Mouse (Mus musculus) forebrain, embryonic 10.5 days (tissue): Measurements from ENCODE around the gene Tssc4. TPM values are rescaled to one million over a fixed set of nuclear protein-coding genes. Genes with fewer than 3 reads are reported as not detected.
A peak's percentile ranks its signal among the peaks of the same experiment; 100 is the strongest.

Source experiments
- DNase-seq: peaks from one replicate; pipeline ENCODE4 v3.0.0-alpha.2; 2017; ENCODE audit warnings: low spot score; ENCODE audit errors: extremely low spot score
- H3K27ac ChIP-seq: fragments of 300-500 bp; sonication (generic); 2 replicates; pipeline ENCODE4 v1.5.1; 2016; ENCODE audit warnings: mild to moderate bottlenecking
- H3K27me3 ChIP-seq: fragments of 300-500 bp; sonication (generic); 2 replicates; pipeline ENCODE4 v1.6.1; 2016; ENCODE audit warnings: mild to moderate bottlenecking; ENCODE audit not compliant: poor library complexity, severe bottlenecking
- H3K36me3 ChIP-seq: fragments of 300-500 bp; sonication (generic); replicated peaks from 2 replicates; pipeline ENCODE4 v1.6.1; 2016; ENCODE audit warnings: mild to moderate bottlenecking, moderate library complexity
- H3K4me1 ChIP-seq: fragments of 300-500 bp; sonication (generic); 2 replicates; pipeline ENCODE4 v1.6.1; 2016
- H3K4me3 ChIP-seq: fragments of 300-500 bp; sonication (generic); 2 replicates; pipeline ENCODE4 v1.5.1; 2016; ENCODE audit warnings: mild to moderate bottlenecking, moderate library complexity
- H3K9me3 ChIP-seq: fragments of 300-500 bp; sonication (generic); 2 replicates; pipeline ENCODE4 v1.6.1; 2016; ENCODE audit warnings: mild to moderate bottlenecking, moderate library complexity
- WGBS: fragments of 180-500 bp; shearing (Covaris S2); methylation state at CpG from one replicate; pipeline ENCODE4 v1.1.7; 2016; 5-methylcytosine and 5-hydroxymethylcytosine counted together
- polyA plus RNA-seq: library from polyadenylated mRNA; unstranded; fragments of >200 nt; fragmentation: Nextera tagmentation; extraction: Ambion mirVana; gene quantifications from 2 replicates; pipeline ENCODE4 v1.2.1, GENCODE M21; 2016

Gene Tssc4
- 131 and 132 TPM in 2 replicates for polyA plus RNA-seq

DNA sequence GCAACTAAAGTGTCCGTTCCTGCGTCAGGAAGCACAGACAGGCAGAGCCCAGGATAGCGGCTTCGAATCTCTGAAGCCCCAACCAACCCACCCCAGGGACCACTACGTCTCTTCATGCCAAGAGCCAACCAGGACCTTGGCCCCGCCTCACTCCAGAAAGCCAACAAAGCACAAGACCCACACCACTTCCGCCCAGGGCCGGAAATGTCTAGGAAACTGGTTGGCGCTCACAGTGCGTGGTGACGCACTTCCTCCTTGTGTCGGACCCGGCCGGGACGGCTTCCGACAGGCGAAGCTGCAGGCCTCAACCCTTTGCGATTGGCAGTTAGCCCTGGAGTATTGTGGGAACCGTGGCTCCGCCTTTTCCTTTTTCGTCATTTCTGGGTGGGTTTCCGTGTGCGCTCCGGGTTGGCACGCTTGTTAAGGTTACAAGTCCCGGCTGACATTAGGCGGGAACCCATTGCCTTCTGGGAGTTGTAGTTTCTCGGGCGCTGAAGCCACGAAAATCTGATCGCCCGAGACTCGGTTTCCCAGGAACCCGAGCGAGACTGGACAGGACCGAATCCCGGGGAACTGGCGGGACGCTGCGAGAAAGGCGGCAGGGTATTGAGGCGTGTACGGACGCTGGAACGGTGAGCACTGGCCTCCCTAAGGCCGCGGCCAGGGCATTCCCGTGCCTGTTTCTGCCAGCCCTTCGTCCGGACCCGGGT lies at the start of gene Tssc4:
TSS of gene Tssc4 (plus strand) at position 368 of the 710 bp plus-strand sequence.
- H3K4me3 ChIP-seq, result peak within 1 kb of the TSS; percentile 72
- H3K9me3 ChIP-seq, result no peaks in the 10 kb centered on the region
- under 1% methylated on average over 51 of the region's 51 CpGs for WGBS
- DNase-seq, result peak; percentile 99
- H3K4me1 ChIP-seq, result peaks cover 32% of the 10 kb centered on the region
- peaks cover 61% of the 10 kb centered on the region for H3K36me3 ChIP-seq
- no peaks in the 10 kb centered on the region for H3K27me3 ChIP-seq
- H3K27ac ChIP-seq, result peak within 1 kb of the TSS; percentile 91

DNA sequence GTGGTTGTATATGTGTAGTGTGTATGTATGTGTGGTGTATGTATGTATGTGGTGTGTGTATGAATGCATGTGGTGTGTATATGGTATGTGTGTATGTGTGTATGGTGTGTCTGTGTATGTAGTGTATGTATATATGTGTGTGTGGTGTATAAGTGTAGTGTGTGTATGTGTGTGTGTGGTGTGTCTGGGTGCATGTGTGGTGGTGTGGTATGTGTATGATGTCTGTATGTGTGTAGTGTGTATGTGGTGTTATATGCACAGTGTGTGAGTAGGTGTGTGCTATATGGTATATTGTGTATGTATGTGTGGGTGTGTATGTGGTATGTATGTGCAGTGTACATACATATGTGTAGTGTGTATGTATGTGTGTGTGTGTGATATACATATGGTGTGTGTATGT lies 49.0 kb upstream of the Tssc4 start:
- Histone ChIP-seq H3K4me1 (peaks cover 10% of the 10 kb centered on the region), H3K27ac (no peak overlapping the region), H3K9me3 (no peaks in the 10 kb centered on the region), H3K27me3 (no peaks in the 10 kb centered on the region), H3K4me3 (no peak overlapping the region), H3K36me3 (0 out of 2 replicates have a peak, but pooled peaks cover under 1% of the 10 kb centered on the region)
- no peak for DNase-seq

DNA sequence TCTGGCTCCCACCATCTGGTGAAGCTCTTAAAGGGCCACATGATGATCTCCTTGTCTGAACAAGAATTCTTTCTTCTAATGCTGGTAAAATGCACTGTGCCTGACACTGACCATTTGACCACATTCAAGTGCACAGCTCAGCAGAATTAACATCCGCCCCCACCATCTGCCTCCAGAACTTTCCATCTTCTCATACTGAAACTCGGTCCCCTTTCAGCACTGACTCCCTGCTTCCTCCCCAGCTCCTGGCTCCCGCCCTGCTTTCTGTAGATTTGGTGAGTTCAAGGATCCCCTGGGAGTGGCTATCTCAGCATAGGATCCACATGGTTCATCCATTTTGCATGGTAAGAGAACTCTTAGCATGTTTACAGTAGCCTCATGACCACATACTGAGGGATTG lies 48.3 kb upstream of the Tssc4 start:
- H3K27ac ChIP-seq, result no peak overlapping the region
- no peak for DNase-seq
- H3K4me3 ChIP-seq, result no peak overlapping the region
- no peaks in the 10 kb centered on the region for H3K27me3 ChIP-seq
- 79% methylated on average over 3 of the region's 3 CpGs for WGBS
- H3K36me3 ChIP-seq, result 0 out of 2 replicates have a peak, but pooled peaks cover 2% of the 10 kb centered on the region
- peaks cover 7% of the 10 kb centered on the region for H3K4me1 ChIP-seq
- no peaks in the 10 kb centered on the region for H3K9me3 ChIP-seq

DNA sequence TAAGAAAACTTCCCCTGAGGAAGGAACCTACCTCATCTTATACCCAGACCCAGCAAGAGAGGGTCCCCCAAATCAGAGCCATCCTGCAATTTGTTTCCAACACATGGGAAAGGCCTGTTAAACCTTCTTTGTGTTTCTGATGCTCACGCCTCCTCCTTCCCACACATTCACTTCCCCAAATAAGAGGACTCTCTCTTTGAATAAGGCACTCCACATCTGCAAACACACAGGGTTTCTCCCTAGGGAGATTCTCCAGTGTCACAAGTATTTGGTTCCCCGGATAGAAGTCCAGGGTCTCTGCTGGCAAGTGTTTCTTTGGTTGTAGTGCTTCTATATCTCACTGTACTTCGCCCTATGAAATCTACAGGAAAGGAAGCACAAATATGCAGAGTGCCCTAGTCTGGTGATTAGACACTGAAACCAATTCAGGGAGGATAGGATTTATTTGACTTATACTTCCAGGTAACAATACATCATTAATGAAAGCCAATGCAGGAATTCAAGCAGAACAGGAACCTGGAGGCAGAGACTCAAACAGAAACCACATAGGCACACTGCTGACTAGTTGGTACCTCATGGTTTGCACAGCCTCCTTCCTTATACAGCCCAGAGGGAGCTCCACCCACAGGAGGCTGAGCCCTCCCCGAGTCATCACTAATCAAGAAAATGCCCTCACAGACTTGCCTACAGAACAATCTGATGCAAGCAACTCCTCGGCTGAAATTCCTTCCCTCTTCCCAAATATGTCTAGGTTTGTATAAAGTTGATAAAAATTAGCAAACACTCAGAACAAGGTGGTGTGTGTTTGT lies 47.5 kb upstream of the Tssc4 start:
- H3K36me3 ChIP-seq, result 0 out of 2 replicates have a peak, but pooled peaks cover 2% of the 10 kb centered on the region
- DNase-seq, result no peak
- no peak overlapping the region for H3K27ac ChIP-seq
- WGBS, result 75% methylated on average over 5 of the region's 5 CpGs
- no peaks in the 10 kb centered on the region for H3K27me3 ChIP-seq
- H3K4me3 ChIP-seq, result no peak overlapping the region
- no peaks in the 10 kb centered on the region for H3K4me1 ChIP-seq
- no peaks in the 10 kb centered on the region for H3K9me3 ChIP-seq

- no peak overlapping the region for H3K4me3 ChIP-seq
- 0 out of 2 replicates have a peak, but pooled peaks cover 2% of the 10 kb centered on the region for H3K36me3 ChIP-seq
- no peak overlapping the region for H3K27ac ChIP-seq
- no peak for DNase-seq
- H3K9me3 ChIP-seq, result no peaks in the 10 kb centered on the region
- no peaks in the 10 kb centered on the region for H3K27me3 ChIP-seq
- 95% methylated on average over 2 of the region's 2 CpGs for WGBS
- no peaks in the 10 kb centered on the region for H3K4me1 ChIP-seq
Observed at GRCm38 (mm10) chr7:143023499-143023898, 45.5 kb upstream of the Tssc4 start.

- DNase-seq, result no peak
- 0 out of 2 replicates have a peak, but pooled peaks cover 2% of the 10 kb centered on the region for H3K36me3 ChIP-seq
- H3K27me3 ChIP-seq, result no peaks in the 10 kb centered on the region
- 100% methylated on average over 1 of the region's 1 CpGs for WGBS
- H3K27ac ChIP-seq, result no peak overlapping the region
- no peak overlapping the region for H3K4me3 ChIP-seq
- no peaks in the 10 kb centered on the region for H3K9me3 ChIP-seq
- no peaks in the 10 kb centered on the region for H3K4me1 ChIP-seq
Observed at GRCm38 (mm10) chr7:143024293-143024692, 44.8 kb upstream of the Tssc4 start.

GRCm38 (mm10) chr7:143025496-143025895 lies 43.6 kb upstream of the Tssc4 start:
- WGBS, result 87% methylated on average over 3 of the region's 3 CpGs
- Histone ChIP-seq H3K4me1 (no peaks in the 10 kb centered on the region), H3K27ac (no peak overlapping the region), H3K27me3 (no peaks in the 10 kb centered on the region), H3K4me3 (no peak overlapping the region), H3K9me3 (no peaks in the 10 kb centered on the region), H3K36me3 (0 out of 2 replicates have a peak, but pooled peaks cover 2% of the 10 kb centered on the region)
- no peak for DNase-seq

DNA sequence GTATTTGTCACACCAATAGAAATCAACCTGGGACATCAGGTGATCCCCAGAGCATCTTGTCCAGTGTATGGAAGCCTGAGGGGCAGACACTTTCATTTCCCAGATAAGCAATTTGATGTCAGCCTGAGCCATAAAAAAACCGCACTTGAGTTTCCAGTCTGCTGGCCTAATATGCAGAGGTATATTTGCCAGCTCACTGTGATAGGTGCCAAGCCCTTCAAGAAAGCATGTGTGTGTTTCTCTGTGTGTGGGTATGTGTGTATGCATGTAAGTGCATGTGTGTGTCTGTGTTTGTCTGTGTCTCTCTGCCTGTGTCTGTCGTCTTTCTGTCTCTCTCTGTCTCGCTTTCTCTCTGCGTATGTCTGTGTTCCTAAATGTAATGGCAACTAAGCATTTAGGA lies 41.9 kb upstream of the Tssc4 start:
- 95% methylated on average over 4 of the region's 4 CpGs for WGBS
- Histone ChIP-seq H3K27me3 (no peaks in the 10 kb centered on the region), H3K36me3 (0 out of 2 replicates have a peak, but pooled peaks cover 2% of the 10 kb centered on the region), H3K9me3 (no peaks in the 10 kb centered on the region), H3K4me1 (no peaks in the 10 kb centered on the region), H3K27ac (no peak overlapping the region), H3K4me3 (no peak overlapping the region)
- no peak for DNase-seq

DNA sequence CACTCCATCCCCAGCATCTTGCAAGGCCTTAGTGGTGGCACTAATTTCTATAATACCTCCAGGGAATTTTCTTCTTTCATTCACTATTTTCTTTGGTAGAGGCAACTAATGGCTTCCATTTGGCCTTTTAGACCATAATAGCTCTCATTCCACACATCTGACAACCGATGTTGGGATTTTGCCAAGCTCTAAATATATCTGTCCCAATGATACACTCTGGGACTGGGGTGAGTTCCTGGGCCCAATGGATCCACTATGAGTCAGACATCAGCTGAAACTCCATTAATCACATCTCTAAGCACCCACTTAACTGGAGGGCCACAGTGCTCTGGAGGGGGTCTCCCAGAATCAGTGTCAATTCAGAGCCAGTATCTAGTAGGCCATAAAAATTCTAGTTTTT lies 37.2 kb upstream of the Tssc4 start:
- no peak for DNase-seq
- H3K4me3 ChIP-seq, result no peak overlapping the region
- no peaks in the 10 kb centered on the region for H3K4me1 ChIP-seq
- no peaks in the 10 kb centered on the region for H3K36me3 ChIP-seq
- no peak overlapping the region for H3K27ac ChIP-seq
- no peaks in the 10 kb centered on the region for H3K27me3 ChIP-seq
- 93% methylated on average over 1 of the region's 1 CpGs for WGBS
- H3K9me3 ChIP-seq, result no peaks in the 10 kb centered on the region

DNA sequence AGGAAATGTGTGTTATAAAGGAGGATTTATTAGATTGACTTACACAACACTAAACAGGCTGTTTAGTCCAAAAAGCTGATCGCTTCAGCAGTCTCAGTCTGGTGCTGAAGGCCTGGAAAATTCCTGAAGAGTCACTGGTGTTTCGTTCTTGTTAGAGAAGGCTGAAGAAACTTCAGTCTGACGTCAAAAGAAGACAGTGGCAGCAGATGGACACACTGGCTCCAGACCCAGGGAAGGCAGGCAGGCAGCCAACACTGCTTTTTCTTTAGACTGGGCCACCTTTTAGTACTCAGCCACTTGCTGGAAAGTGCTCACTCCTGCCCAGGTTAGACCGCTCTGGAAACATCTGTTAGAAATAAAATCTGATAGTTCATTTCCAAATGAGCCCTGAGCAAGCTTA lies 35.5 kb upstream of the Tssc4 start:
- Histone ChIP-seq H3K27me3 (no peaks in the 10 kb centered on the region), H3K27ac (no peak overlapping the region), H3K4me3 (no peak overlapping the region), H3K36me3 (no peaks in the 10 kb centered on the region), H3K4me1 (no peaks in the 10 kb centered on the region), H3K9me3 (no peaks in the 10 kb centered on the region)
- 90% methylated on average over 4 of the region's 4 CpGs for WGBS
- no peak for DNase-seq

DNA sequence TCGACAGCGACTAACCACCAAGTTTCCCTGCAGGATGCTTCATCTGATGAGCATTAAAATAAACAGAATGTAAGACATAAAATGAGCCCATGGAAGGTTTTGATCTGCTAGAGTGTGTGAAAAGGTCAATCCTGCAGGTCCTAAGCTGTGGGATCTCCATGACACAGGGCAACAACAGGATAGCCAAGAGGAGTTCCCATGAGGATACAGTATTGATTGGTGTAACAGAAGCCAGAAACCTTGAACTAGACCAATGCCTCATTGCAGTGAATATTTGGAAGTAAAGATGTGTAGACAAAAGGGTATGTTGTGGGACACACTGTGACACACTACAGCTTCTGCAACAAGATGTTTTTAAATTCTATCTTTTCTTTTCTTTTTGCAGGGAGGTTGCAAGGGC lies 34.9 kb upstream of the Tssc4 start:
- Histone ChIP-seq H3K9me3 (no peaks in the 10 kb centered on the region), H3K4me3 (no peak overlapping the region), H3K4me1 (no peaks in the 10 kb centered on the region), H3K36me3 (no peaks in the 10 kb centered on the region), H3K27ac (no peak overlapping the region), H3K27me3 (no peaks in the 10 kb centered on the region)
- no peak for DNase-seq
- WGBS, result 94% methylated on average over 2 of the region's 2 CpGs

DNA sequence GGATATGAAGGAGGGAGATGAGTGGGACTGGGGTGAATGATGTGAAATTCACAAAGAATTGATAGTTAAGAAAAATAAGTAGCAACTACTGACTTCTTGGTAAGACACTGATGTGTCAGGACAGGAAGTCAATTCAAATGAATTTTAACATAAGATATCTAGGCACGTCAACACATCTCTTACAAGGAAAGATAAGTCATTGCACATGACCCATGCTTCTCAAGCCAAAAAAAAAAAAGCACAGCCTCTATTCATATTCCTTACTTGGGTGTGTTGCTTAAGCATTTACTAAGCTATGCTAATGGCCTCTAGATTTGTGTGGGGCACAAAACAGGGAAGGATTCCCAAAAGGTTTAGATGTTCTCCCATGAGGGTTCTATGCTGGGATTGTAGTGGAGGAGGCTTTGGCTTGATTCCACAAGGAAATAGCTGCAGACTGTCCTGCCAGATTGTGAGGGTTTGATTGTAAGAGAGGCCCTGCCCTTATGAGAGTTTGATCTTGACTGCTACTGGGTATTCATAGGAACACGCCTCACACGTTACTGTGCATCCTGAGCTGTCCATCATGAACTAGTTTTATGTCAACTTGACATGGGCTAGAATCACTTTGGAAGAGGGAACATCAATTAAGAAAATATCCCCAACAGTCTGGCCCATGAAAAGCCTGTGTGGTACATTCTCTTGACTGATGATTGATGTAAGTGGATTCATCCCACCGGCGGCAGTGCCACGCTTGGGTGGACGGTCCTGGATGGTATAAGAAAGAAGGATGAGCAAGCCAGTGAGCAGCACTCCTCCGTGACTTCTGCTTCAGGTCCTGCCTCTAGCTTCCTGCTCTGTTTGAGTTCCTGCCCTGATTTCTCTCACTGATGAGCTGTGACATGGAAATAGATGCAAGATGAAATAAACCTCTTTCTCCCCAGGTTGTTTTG lies 34.3 kb upstream of the Tssc4 start:
- no peak overlapping the region for H3K27ac ChIP-seq
- no peaks in the 10 kb centered on the region for H3K4me1 ChIP-seq
- H3K4me3 ChIP-seq, result no peak overlapping the region
- no peak for DNase-seq
- H3K36me3 ChIP-seq, result no peaks in the 10 kb centered on the region
- H3K27me3 ChIP-seq, result no peaks in the 10 kb centered on the region
- no peaks in the 10 kb centered on the region for H3K9me3 ChIP-seq
- WGBS, result 95% methylated on average over 8 of the region's 8 CpGs
